Mouse (Mus musculus): ENCODE measurements around the gene Herc3.

DNA sequence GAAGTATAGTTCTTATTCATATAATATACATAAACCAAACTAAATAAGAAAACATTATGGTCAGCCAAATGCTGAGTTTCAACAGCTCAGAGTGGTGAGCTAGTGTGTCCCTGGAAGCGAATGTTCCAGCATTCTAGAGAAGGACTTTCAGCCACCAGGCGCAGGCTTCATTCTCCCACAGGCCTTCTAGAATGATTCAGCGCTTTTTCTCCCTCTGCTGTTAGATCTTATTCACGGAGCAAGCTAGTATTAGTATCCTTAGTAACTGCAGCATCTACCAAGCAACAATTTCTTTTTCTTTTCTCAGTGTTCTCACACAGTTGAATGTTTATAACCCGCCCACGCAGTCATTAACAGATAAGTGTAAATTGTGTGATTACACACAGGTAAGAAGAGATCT lies 51.0 kb downstream of the Herc3 start:
- no peak for TF ChIP-seq CTCF (IDR thresholded peaks at IDR 0.05; ENCODE audit: low read depth)
- TF ChIP-seq EP300 (IDR thresholded peaks at IDR 0.05; ENCODE audit: low read depth), result no peak
